Mouse (Mus musculus): ENCODE results near the gene B3galt6.

DNA sequence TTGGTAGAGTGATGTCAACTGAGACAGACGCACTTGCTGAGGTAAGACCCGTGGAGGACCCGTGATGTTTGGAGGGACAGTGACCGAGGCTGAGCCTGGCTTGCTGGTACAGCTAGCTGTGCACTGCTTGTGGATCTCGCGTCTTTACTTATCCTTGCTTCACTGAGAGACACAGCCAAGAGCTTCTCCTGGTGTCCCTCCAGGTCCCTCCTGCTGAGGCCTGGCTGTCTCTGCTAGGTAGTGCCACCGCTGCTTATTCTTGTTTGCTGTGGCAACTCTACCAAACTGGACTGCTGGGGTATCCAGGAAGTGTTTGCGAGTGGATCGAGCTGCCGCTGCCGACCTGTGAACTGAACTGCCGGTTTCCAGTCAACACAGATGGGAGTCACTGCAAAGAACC is 27.3 kb upstream of the B3galt6 start:
- TF ChIP-seq POLR2A (IDR thresholded peaks at IDR 0.05; ENCODE audit: extremely low read depth, insufficient read depth, low read length) (no peak), CTCF (IDR thresholded peaks at IDR 0.05; ENCODE audit: low read depth, low read length) (no peak)

Data from liver, adult 2 months (tissue).